In the genomic region with DNA sequence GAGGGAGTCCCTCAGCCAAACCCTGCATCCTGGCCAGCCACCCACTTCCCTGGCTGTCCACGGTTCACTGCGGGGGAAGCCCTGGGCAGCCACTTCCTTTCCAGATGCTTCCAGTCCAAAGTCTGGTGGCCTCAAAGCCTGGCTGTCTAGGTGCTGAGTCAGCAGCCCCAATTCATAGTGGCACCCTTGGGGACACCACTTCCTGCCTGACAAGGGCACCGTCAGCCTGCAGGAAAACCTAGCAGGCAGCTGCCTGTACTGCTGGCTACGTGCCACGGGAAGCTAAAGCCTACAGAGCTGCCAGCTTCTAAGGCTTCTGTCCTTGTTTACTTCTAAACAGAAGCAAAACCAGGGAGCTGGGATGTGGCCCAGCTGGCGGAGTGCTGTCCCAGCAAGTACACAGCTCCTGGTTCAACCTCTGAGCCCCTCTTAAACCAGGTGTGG, we compare ENCODE assay signal across 7 mouse cellular contexts. TPM values are rescaled to one million over a fixed set of nuclear protein-coding genes. Genes with fewer than 3 reads are reported as not detected.
A peak's percentile ranks its signal among the peaks of the same experiment; 100 is the strongest.
DNase-seq lines count a peak whose midpoint lies in the region; ATAC-seq lines count a peak whose summit lies in the region.

No protein-coding gene starts in this region.

- intact Hi-C loops in left cerebral cortex, postnatal 25 days (cut with DNase I): loop anchor here (2.0 kb wide), 2 partner anchors 109 to 117 kb away; no protein-coding TSS in a partner anchor

- 39% methylated on average over 6 of the region's 6 CpGs for WGBS in intestine, embryonic 16.5 days

- no peak overlapping the region for H3K4me3 ChIP-seq in intestine, embryonic 16.5 days (ENCODE audit: low read length)
- peak overlapping the region; percentile 76 for H3K4me3 ChIP-seq in megakaryocyte, embryonic 14.5 days (replicated peaks)

- peak overlapping the region; percentile 54; the same call in 1 of the 2 replicates for H3K27ac ChIP-seq in intestine, embryonic 16.5 days (ENCODE audit: low read length)

- no peak overlapping the region for H3K4me2 ChIP-seq in intestine, embryonic 16.5 days (ENCODE audit: low read depth, low read length)

- H3K9me3 ChIP-seq in intestine, embryonic 16.5 days (ENCODE audit: control insufficient read depth, low read length): no peaks in the 10 kb centered on the region
- H3K9me3 ChIP-seq in megakaryocyte, embryonic 14.5 days: peaks cover 8% of the 10 kb centered on the region

- H3K9ac ChIP-seq in intestine, embryonic 16.5 days (ENCODE audit: low read depth, low read length): 0 out of 2 replicates have a peak overlapping the region, but pooled peaks have one; percentile 3

- peaks cover 9% of the 10 kb centered on the region for H3K4me1 ChIP-seq in intestine, embryonic 16.5 days (ENCODE audit: control insufficient read depth, insufficient read depth, low read length)
- peaks cover 88% of the 10 kb centered on the region for H3K4me1 ChIP-seq in megakaryocyte, embryonic 14.5 days

- H3K36me3 ChIP-seq in intestine, embryonic 16.5 days (ENCODE audit: control insufficient read depth, insufficient read depth, low read length): 0 out of 2 replicates have a peak, but pooled peaks cover 3% of the 10 kb centered on the region
- H3K36me3 ChIP-seq in megakaryocyte, embryonic 14.5 days (replicated peaks; ENCODE audit: low read length): peaks cover 14% of the 10 kb centered on the region

- no peaks in the 10 kb centered on the region for H3K27me3 ChIP-seq in intestine, embryonic 16.5 days (replicated peaks; ENCODE audit: control insufficient read depth, insufficient read depth, low read length)
- peaks cover 27% of the 10 kb centered on the region for H3K27me3 ChIP-seq in megakaryocyte, embryonic 14.5 days (replicated peaks)

- ATAC-seq in intestine, embryonic 16.5 days: peak; percentile 71

- peak; percentile 84 to 94 for DNase-seq in adrenal gland, adult (ENCODE audit: inconsistent age in 2 of 2, low spot score in 1 of 2)
- peak; percentile 82 to 83 for DNase-seq in cerebellum, postnatal 10 days
- DNase-seq in gastrocnemius, postnatal 4 days (ENCODE audit: low spot score in 2 of 2): peak; percentile 68 to 86
- peak; percentile 78 to 81 for DNase-seq in left cerebral cortex, postnatal 25 days (ENCODE audit: low spot score in 2 of 2)
- peak; percentile 17 for DNase-seq in spleen, adult 12 weeks (ENCODE audit: low spot score)

RNA-seq across cellular contexts. Expression of gene Cd276, which starts 13.3 kb away (rescaled TPM):
- total RNA-seq in gastrocnemius, postnatal 4 days (2021): 10 to 100 TPM; 37.8 to 40.3 TPM
- polyA plus RNA-seq in intestine, embryonic 16.5 days (2015; fragmentation: Nextera tagmentation; extraction: Ambion mirVana): 17.9 and 18.1 TPM in 2 replicates
- 1 to 10 TPM; 8.2 to 8.7 TPM for total RNA-seq in left cerebral cortex, postnatal 25 days (2021)
- 0.52 and 1.3 TPM in 2 replicates for polyA plus RNA-seq in megakaryocyte, embryonic 14.5 days (2012; ENCODE audit: insufficient read depth, low replicate concordance)

RNA-seq across cellular contexts. Expression of gene Nptn, which starts 40.1 kb away (rescaled TPM):
- 100 to 1,000 TPM; 103 to 128 TPM for total RNA-seq in gastrocnemius, postnatal 4 days (2021)
- 118 and 122 TPM in 2 replicates for polyA plus RNA-seq in intestine, embryonic 16.5 days (2015; fragmentation: Nextera tagmentation; extraction: Ambion mirVana)
- 1,000 to 10,000 TPM; 1,057 to 1,077 TPM for total RNA-seq in left cerebral cortex, postnatal 25 days (2021)
- polyA plus RNA-seq in megakaryocyte, embryonic 14.5 days (2012; ENCODE audit: insufficient read depth, low replicate concordance): 231 and 377 TPM in 2 replicates

RNA-seq across cellular contexts. Expression of gene Insyn1, which starts 53.5 kb away (rescaled TPM):
- 10 to 100 TPM; 12.0 to 12.7 TPM for total RNA-seq in gastrocnemius, postnatal 4 days (2021)
- 0.35 and 0.62 TPM in 2 replicates for polyA plus RNA-seq in intestine, embryonic 16.5 days (2015; fragmentation: Nextera tagmentation; extraction: Ambion mirVana)
- 100 to 1,000 TPM; 221 to 222 TPM for total RNA-seq in left cerebral cortex, postnatal 25 days (2021)
- polyA plus RNA-seq in megakaryocyte, embryonic 14.5 days (2012; ENCODE audit: insufficient read depth, low replicate concordance): 1.3 and 2.8 TPM in 2 replicates

Comparison
In these comparisons a context has a peak if more than half of its experiments do, and no peak if none do; other contexts are left out.
1. DNase-seq: peak in every context shown above with its lines; median percentile 89 in adrenal gland, adult; 82 in cerebellum, postnatal 10 days; 80 in left cerebral cortex, postnatal 25 days; 77 in gastrocnemius, postnatal 4 days; 17 in spleen, adult 12 weeks.
2. RNA of gene Cd276, which starts 13.3 kb away (total RNA-seq): 37.8 to 40.3 TPM in gastrocnemius, postnatal 4 days; 8.2 to 8.7 TPM in left cerebral cortex, postnatal 25 days; every median in the first group is over 4 times any median in the second.
3. RNA of gene Nptn, which starts 40.1 kb away (total RNA-seq): 1,057 to 1,077 TPM in left cerebral cortex, postnatal 25 days; 103 to 128 TPM in gastrocnemius, postnatal 4 days; every median in the first group is over 4 times any median in the second.
4. RNA of gene Insyn1, which starts 53.5 kb away (total RNA-seq): 221 to 222 TPM in left cerebral cortex, postnatal 25 days; 12.0 to 12.7 TPM in gastrocnemius, postnatal 4 days; every median in the first group is over 10 times any median in the second.